Mouse (Mus musculus) forebrain, embryonic 14.5 days (tissue): Measurements from ENCODE around the gene Scfd2. TPM values are rescaled to one million over a fixed set of nuclear protein-coding genes. Genes with fewer than 3 reads are reported as not detected.

ENCODE experiments used
- ATAC-seq: fragments of 200-750 bp; cut with Nextera tagmentation; 2 replicates; pipeline ENCODE4 v1.8.0; 2017; ENCODE audit warnings: mild to moderate bottlenecking, moderate library complexity
- DNase-seq: peaks from one replicate; pipeline ENCODE4 v3.0.0-alpha.2; 2015; ENCODE audit warnings: low spot score
- H3K27ac ChIP-seq: fragments of 300-500 bp; sonication (generic); 2 replicates; pipeline ENCODE4 v1.5.1; 2014; ENCODE audit warnings: low read depth, mild to moderate bottlenecking, control low read depth, low read length, moderate library complexity
- H3K27me3 ChIP-seq: fragments of 300-500 bp; sonication (generic); replicated peaks from 2 replicates; pipeline ENCODE4 v1.6.1; 2014; ENCODE audit warnings: low read length, control low read depth, mixed read lengths; ENCODE audit not compliant: control insufficient read depth, insufficient read depth
- H3K36me3 ChIP-seq: fragments of 300-500 bp; sonication (generic); 2 replicates; pipeline ENCODE4 v1.6.1; 2014; ENCODE audit warnings: low read length, control low read depth; ENCODE audit not compliant: control insufficient read depth, insufficient read depth
- H3K4me1 ChIP-seq: fragments of 300-500 bp; sonication (generic); 2 replicates; pipeline ENCODE4 v1.6.1; 2014; ENCODE audit warnings: antibody characterized with exemption, low read length, control low read depth; ENCODE audit not compliant: control insufficient read depth, insufficient read depth
- H3K4me2 ChIP-seq: fragments of 300-500 bp; sonication (generic); 2 replicates; pipeline ENCODE4 v1.6.1; 2014; ENCODE audit warnings: mild to moderate bottlenecking, control low read depth, low read length
- H3K4me3 ChIP-seq: fragments of 300-500 bp; sonication (generic); 2 replicates; pipeline ENCODE4 v1.5.1; 2014; ENCODE audit warnings: low read depth, low read length, control low read depth
- H3K9ac ChIP-seq: fragments of 300-500 bp; sonication (generic); 2 replicates; pipeline ENCODE4 v1.6.1; 2014; ENCODE audit warnings: mild to moderate bottlenecking, low read length, control low read depth, moderate library complexity
- H3K9me3 ChIP-seq: fragments of 300-500 bp; sonication (generic); replicated peaks from 2 replicates; pipeline ENCODE4 v1.6.1; 2016; ENCODE audit warnings: low read length, control low read depth, mixed read lengths; ENCODE audit not compliant: control insufficient read depth
- WGBS: fragments of 180-500 bp; shearing (Covaris S2); extraction: QIAGEN DNeasy Blood & Tissue Kit; methylation state at CpG from one replicate; pipeline ENCODE4 v1.1.7; 2014; 5-methylcytosine and 5-hydroxymethylcytosine counted together
- polyA plus RNA-seq: library from polyadenylated mRNA; unstranded; fragments of >200 nt; fragmentation: Nextera tagmentation; extraction: Ambion mirVana; gene quantifications from 2 replicates; pipeline ENCODE4 v1.2.1, GENCODE M21; 2014

The Scfd2 gene
- polyA plus RNA-seq, 1 experiment from 2014 or later: 18.6 TPM

- no peak for ATAC-seq
Observed at GRCm38 (mm10) chr5:74273313-74273712, 258.2 kb downstream of the Scfd2 start.

GRCm38 (mm10) chr5:74267736-74268369 is 263.7 kb downstream of the Scfd2 start:
- Histone ChIP-seq H3K9me3 (no peaks in the 10 kb centered on the region), H3K4me3 (no peak overlapping the region), H3K27ac (no peak overlapping the region), H3K4me1 (peaks cover 15% of the 10 kb centered on the region), H3K36me3 (no peaks in the 10 kb centered on the region), H3K9ac (no peak overlapping the region), H3K4me2 (no peak overlapping the region), H3K27me3 (no peaks in the 10 kb centered on the region)
- WGBS: 57% methylated on average over 5 of the region's 5 CpGs
- no peak for ATAC-seq
- DNase-seq: no peak

More at GRCm38 (mm10) chr5:74273313-74273712, 258.2 kb downstream of the Scfd2 start:
- no peak overlapping the region for H3K27ac ChIP-seq
- WGBS: 90% methylated on average over 3 of the region's 3 CpGs
- no peak overlapping the region for H3K4me3 ChIP-seq
- no peaks in the 10 kb centered on the region for H3K9me3 ChIP-seq
- H3K36me3 ChIP-seq: no peaks in the 10 kb centered on the region
- DNase-seq: no peak
- no peaks in the 10 kb centered on the region for H3K27me3 ChIP-seq
- H3K9ac ChIP-seq: no peak overlapping the region
- no peak overlapping the region for H3K4me2 ChIP-seq
- peaks cover 5% of the 10 kb centered on the region for H3K4me1 ChIP-seq

- Histone ChIP-seq H3K27me3 (no peaks in the 10 kb centered on the region), H3K4me3 (no peak overlapping the region), H3K9me3 (no peaks in the 10 kb centered on the region), H3K4me2 (no peak overlapping the region), H3K27ac (no peak overlapping the region), H3K4me1 (peaks cover 10% of the 10 kb centered on the region; the same call in 1 of the 2 replicates), H3K36me3 (no peaks in the 10 kb centered on the region), H3K9ac (no peak overlapping the region)
- ATAC-seq (no peak), DNase-seq (no peak)
- WGBS: 70% methylated on average over 1 of the region's 1 CpGs
Observed at GRCm38 (mm10) chr5:74267196-74267595, 264.4 kb downstream of the Scfd2 start.

- DNase-seq: no peak
- WGBS: 50% methylated on average over 5 of the region's 5 CpGs
- Histone ChIP-seq H3K27me3 (no peaks in the 10 kb centered on the region), H3K4me2 (no peak overlapping the region), H3K4me1 (peaks cover 10% of the 10 kb centered on the region; the same call in 1 of the 2 replicates), H3K36me3 (no peaks in the 10 kb centered on the region), H3K4me3 (no peak overlapping the region), H3K9me3 (no peaks in the 10 kb centered on the region), H3K27ac (no peak overlapping the region), H3K9ac (no peak overlapping the region)
- no peak for ATAC-seq
Observed at GRCm38 (mm10) chr5:74266476-74266819, 265.1 kb downstream of the Scfd2 start.

- no peak overlapping the region for H3K27ac ChIP-seq
- H3K27me3 ChIP-seq: no peaks in the 10 kb centered on the region
- H3K4me1 ChIP-seq: peaks cover 14% of the 10 kb centered on the region
- H3K9ac ChIP-seq: no peak overlapping the region
- 0 out of 2 replicates have a peak, but pooled peaks have one; percentile 15 for ATAC-seq
- H3K4me2 ChIP-seq: no peak overlapping the region
- no peaks in the 10 kb centered on the region for H3K36me3 ChIP-seq
- WGBS: 32% methylated on average over 13 of the region's 13 CpGs
- H3K4me3 ChIP-seq: no peak overlapping the region
- H3K9me3 ChIP-seq: no peaks in the 10 kb centered on the region
- DNase-seq: no peak
Observed at GRCm38 (mm10) chr5:74265601-74266475, 265.7 kb downstream of the Scfd2 start.

GRCm38 (mm10) chr5:74265151-74265550 is 266.4 kb downstream of the Scfd2 start:
- no peak overlapping the region for H3K4me3 ChIP-seq
- no peak overlapping the region for H3K9ac ChIP-seq
- ATAC-seq (no peak), DNase-seq (no peak)
- H3K9me3 ChIP-seq: no peaks in the 10 kb centered on the region
- H3K4me2 ChIP-seq: no peak overlapping the region
- H3K36me3 ChIP-seq: no peaks in the 10 kb centered on the region
- no peaks in the 10 kb centered on the region for H3K27me3 ChIP-seq
- peaks cover 18% of the 10 kb centered on the region for H3K4me1 ChIP-seq
- 61% methylated on average over 6 of the region's 6 CpGs for WGBS
- no peak overlapping the region for H3K27ac ChIP-seq

- DNase-seq: no peak
- H3K9me3 ChIP-seq: no peaks in the 10 kb centered on the region
- 81% methylated on average over 4 of the region's 4 CpGs for WGBS
- H3K4me2 ChIP-seq: no peak overlapping the region
- no peak overlapping the region for H3K9ac ChIP-seq
- no peak overlapping the region for H3K4me3 ChIP-seq
- no peaks in the 10 kb centered on the region for H3K36me3 ChIP-seq
- peaks cover 18% of the 10 kb centered on the region for H3K4me1 ChIP-seq
- ATAC-seq: no peak
- no peaks in the 10 kb centered on the region for H3K27me3 ChIP-seq
- H3K27ac ChIP-seq: no peak overlapping the region
Observed at GRCm38 (mm10) chr5:74264541-74264940, 267.0 kb downstream of the Scfd2 start.

GRCm38 (mm10) chr5:74261016-74261415 is 270.5 kb downstream of the Scfd2 start:
- H3K27ac ChIP-seq: no peak overlapping the region
- peak; percentile 23; the same call in 1 of the 2 replicates for ATAC-seq
- peaks cover 13% of the 10 kb centered on the region for H3K4me1 ChIP-seq
- no peaks in the 10 kb centered on the region for H3K9me3 ChIP-seq
- H3K9ac ChIP-seq: no peak overlapping the region
- no peaks in the 10 kb centered on the region for H3K27me3 ChIP-seq
- DNase-seq: no peak
- no peaks in the 10 kb centered on the region for H3K36me3 ChIP-seq
- no peak overlapping the region for H3K4me3 ChIP-seq
- WGBS: 33% methylated on average over 6 of the region's 6 CpGs
- no peak overlapping the region for H3K4me2 ChIP-seq

GRCm38 (mm10) chr5:74260378-74260809 is 271.2 kb downstream of the Scfd2 start:
- H3K36me3 ChIP-seq: no peaks in the 10 kb centered on the region
- no peaks in the 10 kb centered on the region for H3K9me3 ChIP-seq
- no peak overlapping the region for H3K4me3 ChIP-seq
- DNase-seq (no peak), ATAC-seq (no peak)
- H3K27me3 ChIP-seq: no peaks in the 10 kb centered on the region
- H3K9ac ChIP-seq: no peak overlapping the region
- 53% methylated on average over 9 of the region's 9 CpGs for WGBS
- H3K4me1 ChIP-seq: peaks cover 9% of the 10 kb centered on the region
- H3K27ac ChIP-seq: 0 out of 2 replicates have a peak overlapping the region, but pooled peaks have one; percentile 9
- no peak overlapping the region for H3K4me2 ChIP-seq
